ENCODE assay signal across 13 mouse cellular contexts in genomic region chr19:46657339-46658020, GRCm38 (mm10). TPM values are rescaled to one million over a fixed set of nuclear protein-coding genes. Genes with fewer than 3 reads are reported as not detected.
DNase-seq lines count a peak whose midpoint lies in the region; ATAC-seq and TF ChIP-seq lines count a peak whose summit lies in the region.
"Had no signal": no experiment of that assay in that cellular context is flagged by ENCODE, and none has a peak within 500 bp of the region (broad histone marks: within the 10 kb centered on the region; RNA-seq: fewer than 3 reads in every experiment).

No protein-coding gene starts in this region.

- peak; percentile 65 for TF ChIP-seq CTCF in gastrocnemius, adult 2 months (IDR thresholded peaks at IDR 0.05)
- peak; percentile 64 for TF ChIP-seq CTCF in lung, postnatal 0 days (IDR thresholded peaks at IDR 0.05)
- peak; percentile 44; the same call in 1 of the 2 replicates for TF ChIP-seq CTCF in small intestine, adult 2 months (IDR thresholded peaks at IDR 0.05; ENCODE audit: extremely low read depth, insufficient read length, insufficient replicate concordance, low read depth, low read length)

- no peak for TF ChIP-seq EP300 in lung, postnatal 0 days (IDR thresholded peaks at IDR 0.05)

- no peaks in the 10 kb centered on the region for H3K27me3 ChIP-seq in lung, postnatal 0 days (replicated peaks; ENCODE audit: insufficient read depth, low read length)
- H3K27me3 ChIP-seq in small intestine, adult 2 months (ENCODE audit: control insufficient read depth, insufficient read depth, low read length), result no peaks in the 10 kb centered on the region
- H3K27me3 ChIP-seq: megakaryocyte, embryonic 14.5 days; Patski had no signal

- peaks cover 37% of the 10 kb centered on the region; the same call in 1 of the 2 replicates for H3K36me3 ChIP-seq in lung, postnatal 0 days (ENCODE audit: insufficient read depth, low read length)
- H3K36me3 ChIP-seq in small intestine, adult 2 months (ENCODE audit: control insufficient read depth, insufficient read depth, low read length), result peaks cover 41% of the 10 kb centered on the region

- no peak overlapping the region for H3K9ac ChIP-seq in lung, postnatal 0 days (replicated peaks; ENCODE audit: low read depth)

- DNase-seq in gastrocnemius, adult 2 months, result peak; percentile 33
- DNase-seq in gastrocnemius, adult 8-10 months (ENCODE audit: low spot score in 2 of 2), result no peak
- DNase-seq in lung, postnatal 0 days (ENCODE audit: low spot score), result no peak
- no peak for DNase-seq in lung, adult 18-20 months
- peak; percentile 38 for DNase-seq in WW6 (ENCODE audit: low read depth, low spot score)
- DNase-seq in layer of hippocampus, adult 18-20 months (ENCODE audit: low spot score in 2 of 2), result no peak
- DNase-seq in urinary bladder, postnatal 14 days (ENCODE audit: low spot score), result no peak

- intact Hi-C loops in gastrocnemius, adult 2 months (cut with DNase I), result loop anchor here (10.0 kb wide), 1 partner anchor 53 kb away; no protein-coding TSS in a partner anchor

- no peak overlapping the region for H3K4me3 ChIP-seq in gastrocnemius, adult 2 months
- H3K4me3 ChIP-seq in lung, postnatal 0 days (ENCODE audit: low read depth, low read length), result no peak overlapping the region
- no peak overlapping the region for H3K4me3 ChIP-seq in small intestine, adult 2 months (ENCODE audit: low read depth, low read length)
- H3K4me3 ChIP-seq: megakaryocyte, embryonic 14.5 days had no signal

- no peak for TF ChIP-seq POLR2A in small intestine, adult 2 months (IDR thresholded peaks at IDR 0.05; ENCODE audit: low read depth, low read length)

- H3K27ac ChIP-seq in gastrocnemius, adult 2 months, result no peak overlapping the region
- H3K27ac ChIP-seq in lung, postnatal 0 days (ENCODE audit: low read length), result no peak overlapping the region
- H3K27ac ChIP-seq in small intestine, adult 2 months (ENCODE audit: insufficient read depth, low read depth, low read length), result no peak overlapping the region

- H3K4me1 ChIP-seq in lung, postnatal 0 days (ENCODE audit: insufficient read depth, low read depth, low read length), result no peaks in the 10 kb centered on the region
- peaks cover 6% of the 10 kb centered on the region; the same call in 1 of the 2 replicates for H3K4me1 ChIP-seq in small intestine, adult 2 months (ENCODE audit: control insufficient read depth, insufficient read depth, insufficient read length, low read length)

- H3K9me3 ChIP-seq in lung, postnatal 0 days (ENCODE audit: low read length), result no peaks in the 10 kb centered on the region
- H3K9me3 ChIP-seq: megakaryocyte, embryonic 14.5 days had no signal

- H3K4me2 ChIP-seq in lung, postnatal 0 days (replicated peaks; ENCODE audit: low read depth, low read length), result no peak overlapping the region

- WGBS in lung, postnatal 0 days, result 94% methylated on average over 3 of the region's 3 CpGs
- WGBS in small intestine, adult 2 months, result 90% methylated on average over 3 of the region's 3 CpGs

- no peak for ATAC-seq in lung, postnatal 0 days
- ATAC-seq: Patski had no signal

RNA-seq across cellular contexts. Expression of gene Cyp17a1, which starts 15.5 kb away (rescaled TPM):
- not detected for total RNA-seq in gastrocnemius, adult 2 months (2021)
- total RNA-seq in gastrocnemius, adult 8-10 months (2022), result not detected
- 0.08 and 0.12 TPM in 2 replicates for polyA plus RNA-seq in lung, postnatal 0 days (2015; fragmentation: Nextera tagmentation; extraction: Ambion mirVana)
- 0.11 and 0.95 TPM in 2 replicates for polyA plus RNA-seq in small intestine, adult 2 months (2012; rRNA removed)
- total RNA-seq in layer of hippocampus, adult 18-20 months (2021), result not detected
- total RNA-seq: heart, postnatal 14 days; layer of hippocampus, postnatal 10 days had no signal
- polyA plus RNA-seq: forebrain, embryonic 11.5 days; Patski had no signal

RNA-seq across cellular contexts. Expression of gene Borcs7, which starts 32.2 kb away (rescaled TPM):
- 10 to 100 TPM; 12.1 to 12.2 TPM for total RNA-seq in gastrocnemius, adult 2 months (2021)
- 10 to 100 TPM; 12.0 to 14.7 (median 12.6) TPM for total RNA-seq in gastrocnemius, adult 8-10 months (2022)
- polyA plus RNA-seq in lung, postnatal 0 days (2015; fragmentation: Nextera tagmentation; extraction: Ambion mirVana), result 13.0 and 14.3 TPM in 2 replicates
- polyA plus RNA-seq in small intestine, adult 2 months (2012; rRNA removed), result 1.1 and 2.0 TPM in 2 replicates
- 10 to 100 TPM; 19.1 to 21.2 TPM for total RNA-seq in layer of hippocampus, adult 18-20 months (2021)

RNA-seq across cellular contexts. Expression of gene As3mt, which starts 49.8 kb away (rescaled TPM):
- total RNA-seq in gastrocnemius, adult 2 months (2021), result 100 to 1,000 TPM in 1 of 2 experiments, 10 to 100 TPM in 1; 76.3 to 106 TPM
- 100 to 1,000 TPM in 1 of 4 experiments, 10 to 100 TPM in 3; 83.6 to 105 (median 90.4) TPM for total RNA-seq in gastrocnemius, adult 8-10 months (2022)
- polyA plus RNA-seq in lung, postnatal 0 days (2015; fragmentation: Nextera tagmentation; extraction: Ambion mirVana), result 27.5 and 27.6 TPM in 2 replicates
- polyA plus RNA-seq in small intestine, adult 2 months (2012; rRNA removed), result 3.4 and 10.3 TPM in 2 replicates
- total RNA-seq in layer of hippocampus, adult 18-20 months (2021), result 10 to 100 TPM; 25.7 to 28.1 TPM

RNA-seq across cellular contexts. Expression of gene Wbp1l, which starts 58.6 kb away (rescaled TPM):
- total RNA-seq in gastrocnemius, adult 2 months (2021), result 100 to 1,000 TPM in 1 of 2 experiments, 10 to 100 TPM in 1; 65.4 to 101 TPM
- total RNA-seq in gastrocnemius, adult 8-10 months (2022), result 100 to 1,000 TPM in 1 of 4 experiments, 10 to 100 TPM in 3; 56.9 to 103 (median 59.7) TPM
- polyA plus RNA-seq in lung, postnatal 0 days (2015; fragmentation: Nextera tagmentation; extraction: Ambion mirVana), result 34.6 and 37.4 TPM in 2 replicates
- polyA plus RNA-seq in small intestine, adult 2 months (2012; rRNA removed), result 24.8 and 42.4 TPM in 2 replicates
- 10 to 100 TPM; 38.1 to 40.1 TPM for total RNA-seq in layer of hippocampus, adult 18-20 months (2021)

Comparison
In these comparisons a context has a peak if more than half of its experiments do, and no peak if none do; other contexts are left out.
1. DNase-seq: peak in gastrocnemius, adult 2 months (single experiment) and WW6 (single experiment); none in gastrocnemius, adult 8-10 months (0 of 2), lung, postnatal 0 days (single experiment), lung, adult 18-20 months (0 of 2), layer of hippocampus, adult 18-20 months (0 of 2) and urinary bladder, postnatal 14 days (single experiment).
2. Peak in every context shown above with its lines, with median percentiles within 50 percentile points of each other: CTCF ChIP-seq.